ENCODE assay signal across 12 mouse cellular contexts in the genomic region with DNA sequence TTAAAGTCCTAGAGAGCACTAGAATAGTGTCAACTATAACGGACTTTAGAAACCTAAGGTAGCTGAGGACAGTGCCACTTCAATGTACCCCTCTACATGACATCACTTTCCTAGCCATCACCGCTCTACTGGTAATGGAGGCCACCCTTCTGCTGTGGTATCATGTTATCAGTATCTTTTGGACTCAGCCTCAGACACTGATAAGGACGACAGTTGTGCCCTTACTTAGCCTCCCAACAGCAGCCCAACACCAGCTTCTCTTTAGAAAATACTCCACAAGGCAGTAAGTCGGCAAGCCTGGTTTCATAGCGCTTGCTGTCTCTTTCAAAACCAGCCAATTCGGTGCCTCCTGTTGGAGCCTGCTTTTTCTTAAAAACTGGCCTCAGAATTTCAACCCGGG. TPM values are rescaled to one million over a fixed set of nuclear protein-coding genes. Genes with fewer than 3 reads are reported as not detected.
DNase-seq lines count a peak whose midpoint lies in the region; ATAC-seq and TF ChIP-seq lines count a peak whose summit lies in the region.
"Had no signal": no experiment of that assay in that cellular context is flagged by ENCODE, and none has a peak within 500 bp of the region (broad histone marks: within the 10 kb centered on the region; RNA-seq: fewer than 3 reads in every experiment).

No protein-coding gene starts in this region.

- H3K36me3 ChIP-seq in heart, embryonic 14.5 days (ENCODE audit: control insufficient read depth, insufficient read depth, low read length), result no peaks in the 10 kb centered on the region
- H3K36me3 ChIP-seq in hindbrain, embryonic 14.5 days (replicated peaks; ENCODE audit: control insufficient read depth, insufficient read depth), result 0 out of 2 replicates have a peak, but pooled peaks cover 11% of the 10 kb centered on the region
- H3K36me3 ChIP-seq in midbrain, embryonic 12.5 days, result peaks cover 3% of the 10 kb centered on the region; the same call in 1 of the 2 replicates

- no peak for ATAC-seq in heart, embryonic 14.5 days (ENCODE audit: insufficient number of reproducible peaks, insufficient read depth, low FRiP score, low read depth)
- no peak; the same call in 1 of the 2 replicates for ATAC-seq in hindbrain, embryonic 14.5 days (ENCODE audit: low FRiP score)
- no peak for ATAC-seq in midbrain, embryonic 12.5 days (ENCODE audit: low FRiP score, low read depth)

- H3K4me2 ChIP-seq in heart, embryonic 14.5 days (ENCODE audit: low read length), result peak overlapping the region; percentile 99
- peak overlapping the region; percentile 97 for H3K4me2 ChIP-seq in hindbrain, embryonic 14.5 days (replicated peaks)
- H3K4me2 ChIP-seq in midbrain, embryonic 12.5 days (replicated peaks), result peak overlapping the region; percentile 92

- H3K4me1 ChIP-seq in heart, embryonic 14.5 days (ENCODE audit: control insufficient read depth in 2 of 2, insufficient read depth in 2 of 2, low read length in 2 of 2), result peaks cover 2 to 7% of the 10 kb centered on the region in 2 experiments; a peak in 2 of 4 replicates
- H3K4me1 ChIP-seq in cortical plate, adult 2 months (ENCODE audit: control insufficient read depth, insufficient read depth, low read length), result peaks cover 4% of the 10 kb centered on the region
- H3K4me1 ChIP-seq in hindbrain, embryonic 14.5 days (replicated peaks; ENCODE audit: control insufficient read depth, insufficient read depth, low read length), result peaks cover 9% of the 10 kb centered on the region; the same call in 1 of the 2 replicates
- H3K4me1 ChIP-seq in midbrain, embryonic 12.5 days, result peaks cover 12% of the 10 kb centered on the region

- no peak overlapping the region for H3K27ac ChIP-seq in heart, embryonic 14.5 days (replicated peaks in 1 of 2; ENCODE audit: control insufficient read depth in 1 of 2, insufficient read depth in 1 of 2, low read depth in 2 of 2, low read length in 2 of 2)
- H3K27ac ChIP-seq in cortical plate, adult 2 months (ENCODE audit: insufficient read depth, low read length), result no peak overlapping the region
- peak overlapping the region; percentile 95 for H3K27ac ChIP-seq in hindbrain, embryonic 14.5 days
- H3K27ac ChIP-seq in midbrain, embryonic 12.5 days (replicated peaks), result no peak overlapping the region

- H3K9ac ChIP-seq in heart, embryonic 14.5 days (ENCODE audit: low read length), result no peak overlapping the region
- peak overlapping the region; percentile 85 for H3K9ac ChIP-seq in hindbrain, embryonic 14.5 days
- peak overlapping the region; percentile 68 for H3K9ac ChIP-seq in midbrain, embryonic 12.5 days (replicated peaks)

- TF ChIP-seq POLR2A in cortical plate, adult 2 months (IDR thresholded peaks at IDR 0.05; ENCODE audit: extremely low read depth, insufficient read depth, low read length), result no peak

- intact Hi-C loops in heart, postnatal 10 days (cut with DNase I), result no loop called here
- intact Hi-C loops in left cerebral cortex, postnatal 25 days (cut with DNase I), result no loop called here

- TF ChIP-seq CTCF in cortical plate, adult 2 months (IDR thresholded peaks at IDR 0.05; ENCODE audit: extremely low read depth, insufficient read depth, low read length), result no peak

- H3K27me3 ChIP-seq in heart, embryonic 14.5 days (ENCODE audit: control insufficient read depth, insufficient read depth, low read length), result peaks cover 73% of the 10 kb centered on the region
- H3K27me3 ChIP-seq in hindbrain, embryonic 14.5 days (ENCODE audit: control insufficient read depth, insufficient read depth, low read length), result peaks cover 32% of the 10 kb centered on the region
- H3K27me3 ChIP-seq in midbrain, embryonic 12.5 days, result peaks cover 86% of the 10 kb centered on the region

- H3K9me3 ChIP-seq in heart, embryonic 14.5 days (ENCODE audit: control insufficient read depth, low read length), result no peaks in the 10 kb centered on the region
- H3K9me3 ChIP-seq in hindbrain, embryonic 14.5 days (ENCODE audit: control insufficient read depth, low read length), result no peaks in the 10 kb centered on the region
- H3K9me3 ChIP-seq in midbrain, embryonic 12.5 days, result no peaks in the 10 kb centered on the region

- peak overlapping the region in 1 of 2 experiments; percentile 61; a peak in 2 of 4 replicates for H3K4me3 ChIP-seq in heart, embryonic 14.5 days (ENCODE audit: control insufficient read depth in 1 of 2, insufficient read depth in 1 of 2, low read depth in 1 of 2, low read length in 2 of 2)
- peak overlapping the region; percentile 39 for H3K4me3 ChIP-seq in cortical plate, adult 2 months (ENCODE audit: insufficient read depth, low read length)
- H3K4me3 ChIP-seq in hindbrain, embryonic 14.5 days (replicated peaks; ENCODE audit: low read length), result peak overlapping the region; percentile 63
- peak overlapping the region; percentile 62 for H3K4me3 ChIP-seq in midbrain, embryonic 12.5 days

- DNase-seq in heart, postnatal 10 days, result no peak
- no peak for DNase-seq in hindbrain, embryonic 14.5 days (ENCODE audit: low spot score)
- DNase-seq in left cerebral cortex, postnatal 25 days (ENCODE audit: low spot score in 2 of 2), result no peak
- DNase-seq in testis, postnatal 14 days (ENCODE audit: low spot score), result no peak
- DNase-seq in layer of hippocampus, postnatal 10 days (ENCODE audit: low spot score in 2 of 2), result no peak
- DNase-seq: thymus, postnatal 25 days had no signal

- WGBS in heart, embryonic 14.5 days, result 46% methylated on average over 7 of the region's 7 CpGs
- WGBS in hindbrain, embryonic 14.5 days, result 50% methylated on average over 7 of the region's 7 CpGs
- WGBS in midbrain, embryonic 12.5 days, result 54% methylated on average over 7 of the region's 7 CpGs

RNA-seq across cellular contexts. Expression of gene B830017H08Rik, which starts 1.6 kb away (rescaled TPM):
- polyA plus RNA-seq in heart, embryonic 14.5 days (2014; fragmentation: Nextera tagmentation; extraction: Ambion mirVana), result not detected in 2 replicates
- under 1 TPM in 1 of 2 experiments, not detected in 1; 0.22 TPM for total RNA-seq in heart, postnatal 10 days (2021)
- 5.3 and 7.4 TPM in 2 replicates for polyA plus RNA-seq in cortical plate, adult 2 months (2012; rRNA removed)
- 6.0 and 6.1 TPM in 2 replicates for polyA plus RNA-seq in hindbrain, embryonic 14.5 days (2014; fragmentation: Nextera tagmentation; extraction: Ambion mirVana)
- 0.45 and 0.55 TPM in 2 replicates for polyA plus RNA-seq in midbrain, embryonic 12.5 days (2016; fragmentation: Nextera tagmentation; extraction: Ambion mirVana)
- 1 to 10 TPM; 4.7 to 5.4 TPM for total RNA-seq in left cerebral cortex, postnatal 25 days (2021)
- 1 to 10 TPM; 4.5 to 5.8 TPM for total RNA-seq in layer of hippocampus, postnatal 10 days (2021)
- total RNA-seq: granulocyte monocyte progenitor cell, adult 5-6 weeks; neutrophil, adult 5-6 weeks had no signal

RNA-seq across cellular contexts. Expression of gene Car15, which starts 3.6 kb away (rescaled TPM):
- polyA plus RNA-seq in heart, embryonic 14.5 days (2014; fragmentation: Nextera tagmentation; extraction: Ambion mirVana), result 1.0 and 1.3 TPM in 2 replicates
- total RNA-seq in heart, postnatal 10 days (2021), result 1 to 10 TPM; 1.4 TPM
- polyA plus RNA-seq in cortical plate, adult 2 months (2012; rRNA removed), result 19.0 and 19.4 TPM in 2 replicates
- polyA plus RNA-seq in hindbrain, embryonic 14.5 days (2014; fragmentation: Nextera tagmentation; extraction: Ambion mirVana), result 2.5 and 3.4 TPM in 2 replicates
- polyA plus RNA-seq in midbrain, embryonic 12.5 days (2016; fragmentation: Nextera tagmentation; extraction: Ambion mirVana), result 4.4 and 5.8 TPM in 2 replicates
- 10 to 100 TPM; 12.3 to 13.8 TPM for total RNA-seq in left cerebral cortex, postnatal 25 days (2021)
- total RNA-seq in layer of hippocampus, postnatal 10 days (2021), result 1 to 10 TPM; 7.5 to 9.2 TPM

RNA-seq across cellular contexts. Expression of gene Scarf2, which starts 37.5 kb away (rescaled TPM):
- polyA plus RNA-seq in heart, embryonic 14.5 days (2014; fragmentation: Nextera tagmentation; extraction: Ambion mirVana), result 7.9 and 11.1 TPM in 2 replicates
- 10 to 100 TPM; 15.1 to 16.0 TPM for total RNA-seq in heart, postnatal 10 days (2021)
- 3.5 and 3.7 TPM in 2 replicates for polyA plus RNA-seq in cortical plate, adult 2 months (2012; rRNA removed)
- polyA plus RNA-seq in hindbrain, embryonic 14.5 days (2014; fragmentation: Nextera tagmentation; extraction: Ambion mirVana), result 2.9 and 3.4 TPM in 2 replicates
- polyA plus RNA-seq in midbrain, embryonic 12.5 days (2016; fragmentation: Nextera tagmentation; extraction: Ambion mirVana), result 10.1 and 12.1 TPM in 2 replicates
- total RNA-seq in left cerebral cortex, postnatal 25 days (2021), result 1 to 10 TPM; 2.9 to 3.2 TPM
- total RNA-seq in layer of hippocampus, postnatal 10 days (2021), result 1 to 10 TPM; 4.7 to 5.0 TPM
- total RNA-seq: neutrophil, adult 5-6 weeks had no signal

RNA-seq across cellular contexts. Expression of gene Gm20518, which starts 56.9 kb away (rescaled TPM):
- 0.39 TPM in 1 of 2 replicates, not detected in the other for polyA plus RNA-seq in heart, embryonic 14.5 days (2014; fragmentation: Nextera tagmentation; extraction: Ambion mirVana)
- total RNA-seq in heart, postnatal 10 days (2021), result under 1 TPM; 0.17 to 0.19 TPM
- 2.6 and 3.0 TPM in 2 replicates for polyA plus RNA-seq in cortical plate, adult 2 months (2012; rRNA removed)
- 0.29 and 0.48 TPM in 2 replicates for polyA plus RNA-seq in hindbrain, embryonic 14.5 days (2014; fragmentation: Nextera tagmentation; extraction: Ambion mirVana)
- 0.55 and 0.67 TPM in 2 replicates for polyA plus RNA-seq in midbrain, embryonic 12.5 days (2016; fragmentation: Nextera tagmentation; extraction: Ambion mirVana)
- total RNA-seq in left cerebral cortex, postnatal 25 days (2021), result 1 to 10 TPM; 1.9 to 2.9 TPM
- total RNA-seq in layer of hippocampus, postnatal 10 days (2021), result 1 to 10 TPM; 1.3 to 1.7 TPM

RNA-seq across cellular contexts. Expression of gene Tssk1, which starts 59.5 kb away (rescaled TPM):
- not detected in 2 replicates for polyA plus RNA-seq in heart, embryonic 14.5 days (2014; fragmentation: Nextera tagmentation; extraction: Ambion mirVana)
- under 1 TPM in 1 of 2 experiments, not detected in 1; 0.07 TPM for total RNA-seq in heart, postnatal 10 days (2021)
- polyA plus RNA-seq in cortical plate, adult 2 months (2012; rRNA removed), result 0.08 and 0.10 TPM in 2 replicates
- polyA plus RNA-seq in hindbrain, embryonic 14.5 days (2014; fragmentation: Nextera tagmentation; extraction: Ambion mirVana), result 0.05 and 0.13 TPM in 2 replicates
- polyA plus RNA-seq in midbrain, embryonic 12.5 days (2016; fragmentation: Nextera tagmentation; extraction: Ambion mirVana), result 0.05 and 0.09 TPM in 2 replicates
- total RNA-seq in left cerebral cortex, postnatal 25 days (2021), result under 1 TPM in 1 of 2 experiments, not detected in 1; 0.09 TPM
- under 1 TPM in 1 of 2 experiments, not detected in 1; 0.09 TPM for total RNA-seq in layer of hippocampus, postnatal 10 days (2021)
- total RNA-seq: granulocyte monocyte progenitor cell, adult 5-6 weeks; left cerebral cortex, postnatal 36 days; neutrophil, adult 5-6 weeks had no signal
